Mouse (Mus musculus): Measurements from ENCODE around the gene Lmo7.
A peak's percentile ranks its signal among the peaks of the same experiment; 100 is the strongest.

The Lmo7 gene

GRCm38 (mm10) chr14:101780016-101780415, 50.3 kb downstream of the Lmo7 start:
- no peak for DNase-seq (ENCODE audit: extremely low spot score)

- DNase-seq (ENCODE audit: extremely low spot score), result no peak
Measured at GRCm38 (mm10) chr14:101781219-101781618, 51.5 kb downstream of the Lmo7 start.

DNA sequence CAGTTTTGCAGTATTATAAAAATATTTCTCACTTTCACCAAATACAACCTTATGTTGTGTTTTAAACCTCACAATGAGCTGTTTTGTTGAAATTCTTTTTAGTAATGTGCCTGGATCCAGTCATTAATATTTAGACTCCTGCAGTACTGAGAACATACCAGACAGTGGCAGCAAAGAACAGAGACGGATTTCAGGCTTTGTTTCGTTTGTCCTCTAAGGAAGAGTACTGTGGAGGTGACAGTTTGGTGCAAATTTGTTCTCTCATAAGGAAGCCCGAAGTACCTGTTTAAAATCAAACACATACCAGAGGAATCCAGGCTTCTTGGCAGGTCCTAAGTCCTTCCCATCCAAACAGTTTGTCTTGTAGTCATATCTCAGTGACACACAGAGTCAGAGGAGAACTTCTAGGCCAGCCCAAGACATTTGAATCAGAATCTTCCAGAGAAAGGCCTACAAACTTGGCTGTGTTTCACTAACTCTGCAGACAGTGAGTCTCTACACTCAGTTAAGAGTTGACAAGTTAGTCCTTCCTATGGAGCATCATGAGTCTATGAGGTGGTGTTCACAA, 52.3 kb downstream of the Lmo7 start:
- DNase-seq (ENCODE audit: extremely low spot score), result peak; percentile 23

DNA sequence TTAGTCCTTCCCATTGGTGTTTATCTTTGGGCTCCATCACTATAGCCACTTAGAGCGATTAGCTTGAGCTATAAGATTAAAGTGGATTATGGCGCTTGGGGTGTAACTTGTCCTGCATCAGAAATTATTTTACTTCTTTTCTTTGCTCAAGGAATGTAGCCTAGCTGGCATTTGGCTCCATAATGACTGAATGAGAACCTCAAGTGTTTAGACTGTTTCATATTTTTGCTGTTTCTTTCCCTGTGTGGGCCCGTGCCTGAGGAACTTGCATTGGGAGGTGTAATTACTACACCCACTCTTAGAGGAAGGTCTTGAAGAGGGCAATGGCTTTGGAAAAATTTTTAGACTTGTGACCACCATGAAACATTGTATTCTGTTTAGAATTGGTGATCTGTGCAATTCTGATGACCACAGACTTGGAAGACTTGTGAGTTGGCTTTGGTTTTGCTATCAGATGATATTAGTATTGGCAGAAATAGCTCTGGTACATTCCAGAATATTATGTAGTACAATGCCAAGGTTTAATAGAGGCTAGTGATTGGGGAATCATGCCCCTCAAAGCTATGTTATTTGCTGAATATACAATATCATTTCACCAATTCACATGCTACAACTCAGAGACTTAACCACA, 54.7 kb downstream of the Lmo7 start:
- no peak for DNase-seq (ENCODE audit: extremely low spot score)

DNA sequence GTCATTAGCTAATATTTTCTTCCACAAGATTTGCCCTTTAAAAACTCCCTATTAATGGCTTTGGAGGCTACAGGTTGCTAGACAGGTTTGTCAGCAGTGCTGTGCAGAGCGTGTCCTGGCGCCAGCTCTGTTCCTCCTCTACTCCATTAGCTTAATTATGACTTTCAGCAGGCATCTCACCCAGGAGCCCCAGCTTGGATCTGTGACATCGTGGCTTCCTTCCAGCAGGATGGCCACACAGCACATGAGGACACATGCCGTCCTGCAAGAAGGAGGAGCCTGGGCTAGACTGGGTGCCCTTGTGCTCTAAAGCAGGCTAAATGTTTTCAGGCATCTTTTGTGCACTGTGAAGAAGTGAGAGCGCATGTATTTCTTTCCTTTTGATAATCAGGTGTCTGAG, 58.1 kb downstream of the Lmo7 start:
- DNase-seq (ENCODE audit: extremely low spot score), result no peak

DNA sequence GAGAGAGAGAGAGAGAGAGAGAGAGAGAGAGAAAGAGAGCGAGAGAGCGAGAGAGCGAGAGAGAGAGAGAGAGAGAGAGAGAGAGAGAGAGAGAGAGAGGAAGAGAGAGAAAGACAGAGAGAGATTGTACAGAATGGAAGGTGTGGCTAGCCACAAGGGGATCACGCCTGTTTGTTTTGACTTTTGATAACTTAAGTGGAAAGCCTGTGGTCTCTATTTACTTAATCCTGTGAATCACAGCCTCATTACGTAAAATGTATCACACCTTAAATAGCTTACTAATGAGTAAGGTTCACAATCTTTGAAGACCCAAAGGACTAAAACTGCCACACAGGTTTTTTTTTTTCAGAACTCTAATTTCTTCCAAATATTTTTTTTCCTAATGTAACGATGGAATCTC, 58.7 kb downstream of the Lmo7 start:
- no peak for DNase-seq (ENCODE audit: extremely low spot score)

DNA sequence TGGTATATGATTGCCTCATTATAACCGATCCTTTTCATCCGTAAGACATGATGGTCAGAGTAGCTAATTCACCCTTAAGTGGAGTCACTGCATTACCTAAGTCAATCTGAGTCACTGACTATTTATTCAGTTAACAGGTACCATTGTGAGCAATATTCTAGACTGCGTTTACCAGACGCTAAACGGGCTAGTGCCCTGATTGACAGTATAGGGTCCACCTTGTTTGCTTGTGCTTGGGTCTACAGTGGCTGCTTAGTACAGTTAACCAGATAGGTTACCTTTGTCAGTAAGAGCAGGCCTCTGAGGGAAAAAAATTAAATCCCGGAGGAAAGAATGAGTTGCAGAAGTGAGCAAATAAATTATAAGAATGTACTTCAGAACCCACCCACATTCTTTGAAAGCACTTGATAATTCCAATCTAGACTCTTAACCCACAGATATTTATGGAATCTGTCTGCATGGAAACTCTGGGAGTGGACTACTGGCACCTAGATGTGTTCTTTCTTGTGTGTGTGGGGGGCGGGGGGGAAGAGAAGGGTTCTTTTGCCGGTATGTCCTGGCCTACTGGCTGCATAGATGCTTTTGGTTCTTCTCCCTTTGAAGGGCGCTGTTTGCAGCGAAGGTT, 64.9 kb downstream of the Lmo7 start:
- no peak for DNase-seq (ENCODE audit: extremely low spot score)

DNA sequence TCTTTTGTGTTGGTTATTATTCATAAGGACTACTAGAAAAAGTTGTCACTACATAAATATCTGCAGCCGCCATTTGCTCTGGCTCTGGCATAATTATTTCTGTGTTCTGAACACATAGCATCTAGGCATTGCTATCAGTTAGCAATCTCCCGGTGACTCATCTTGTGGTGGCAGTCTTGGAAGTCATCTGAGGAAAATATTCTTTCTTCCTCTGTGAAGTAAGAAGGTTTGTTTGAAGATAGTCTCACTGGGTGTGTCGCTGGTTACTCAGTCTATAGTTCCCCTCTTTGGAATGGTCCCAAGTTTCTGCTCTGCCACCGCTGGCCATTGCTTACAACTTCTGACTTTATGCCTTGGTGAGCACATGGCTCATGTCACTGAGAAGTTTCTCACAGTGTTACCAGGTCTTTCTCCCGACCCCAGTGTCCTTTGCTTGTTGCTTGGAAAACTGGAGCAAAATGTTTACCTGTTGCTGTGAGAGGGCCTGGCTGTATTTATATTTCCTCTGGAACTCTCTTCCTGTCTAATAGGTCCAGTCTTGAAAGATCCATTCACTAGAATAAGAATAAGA, 68.3 kb downstream of the Lmo7 start:
- no peak for DNase-seq (ENCODE audit: extremely low spot score)

DNA sequence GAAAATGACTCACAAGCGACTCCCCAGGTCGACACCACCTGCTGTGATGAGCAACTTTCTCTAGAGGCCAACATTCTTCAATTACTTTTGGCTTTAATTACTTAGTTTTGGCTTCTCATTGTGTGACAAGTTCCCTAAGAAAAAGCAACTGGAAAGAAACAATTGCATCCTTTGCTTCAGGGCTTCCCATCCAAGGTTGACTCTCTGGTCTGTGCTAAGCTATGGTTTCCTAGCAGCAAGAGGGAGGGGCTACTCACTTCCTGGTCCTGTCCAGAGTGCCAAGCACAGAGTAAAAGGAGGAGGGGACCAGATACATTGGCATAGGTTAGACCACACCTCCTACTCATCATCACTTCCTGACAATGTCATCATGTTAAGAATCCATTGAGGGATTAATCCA, 69.0 kb downstream of the Lmo7 start:
- no peak for DNase-seq (ENCODE audit: extremely low spot score)

DNA sequence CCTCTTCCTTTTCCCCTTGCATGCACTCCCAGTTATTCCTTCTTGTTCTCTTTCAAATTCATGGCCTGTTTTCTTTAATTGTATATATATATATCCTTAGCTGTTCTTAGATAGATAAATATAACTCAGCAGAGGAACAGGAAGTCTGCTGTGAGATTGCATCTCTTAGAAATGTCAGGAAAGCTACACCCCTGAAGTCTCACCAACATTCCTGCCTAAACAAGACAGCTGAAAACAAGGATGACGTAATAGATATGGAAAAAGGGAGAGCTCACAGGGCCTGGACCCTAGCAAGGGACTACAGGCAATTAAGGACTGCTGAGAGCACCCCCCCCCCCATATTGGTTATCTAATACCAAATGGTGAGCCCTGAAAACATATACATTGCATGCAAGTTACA, 71.9 kb downstream of the Lmo7 start:
- DNase-seq (ENCODE audit: extremely low spot score), result no peak

GRCm38 (mm10) chr14:101804119-101804518, 74.4 kb downstream of the Lmo7 start:
- no peak for DNase-seq (ENCODE audit: extremely low spot score)

GRCm38 (mm10) chr14:101804562-101805327, 75.0 kb downstream of the Lmo7 start:
- no peak for DNase-seq (ENCODE audit: extremely low spot score)

GRCm38 (mm10) chr14:101805328-101805697, 75.6 kb downstream of the Lmo7 start:
- no peak for DNase-seq (ENCODE audit: extremely low spot score)

DNA sequence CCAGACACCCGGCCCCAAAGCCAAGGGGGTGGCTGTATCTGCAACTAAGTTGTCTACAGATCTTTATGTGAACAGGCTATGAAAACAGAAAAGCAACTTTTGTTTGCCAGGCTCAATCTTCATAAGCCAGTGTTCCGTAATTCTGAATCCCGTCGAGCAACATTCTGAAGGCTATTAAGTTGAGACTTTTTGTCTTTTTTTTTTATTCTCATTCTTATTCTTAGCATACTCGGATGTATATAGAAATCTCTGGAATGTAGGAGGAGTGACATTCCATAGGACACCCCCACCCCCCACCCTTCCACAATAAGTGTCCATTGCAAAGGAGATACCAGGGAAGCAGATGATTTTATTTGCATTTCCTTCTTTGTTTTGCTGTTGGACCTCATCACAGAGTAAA, 76.3 kb downstream of the Lmo7 start:
- DNase-seq (ENCODE audit: extremely low spot score), result no peak

GRCm38 (mm10) chr14:101806607-101807006, 76.8 kb downstream of the Lmo7 start:
- DNase-seq (ENCODE audit: extremely low spot score), result no peak

- no peak for DNase-seq (ENCODE audit: extremely low spot score)
Measured at GRCm38 (mm10) chr14:101816450-101816849, 86.7 kb downstream of the Lmo7 start.

DNA sequence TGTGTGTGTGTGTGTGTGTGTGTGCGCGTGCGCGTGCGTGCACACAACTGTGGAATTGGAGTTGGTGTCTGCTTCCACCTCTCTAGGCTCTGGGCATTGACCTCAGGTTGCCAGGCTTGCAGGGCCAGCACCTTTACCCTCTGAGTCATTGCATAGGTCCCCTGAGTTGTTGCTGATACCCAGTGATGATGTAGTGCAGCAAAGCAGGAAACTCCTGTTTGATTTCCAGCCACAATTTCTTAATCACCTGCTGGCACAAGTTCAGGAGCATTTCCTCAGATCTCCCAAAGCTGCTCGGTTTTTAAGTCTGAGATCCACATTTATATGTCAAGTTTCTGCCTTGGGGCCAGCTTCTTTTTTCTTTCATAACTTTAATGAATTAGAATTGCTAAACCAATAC, 92.6 kb downstream of the Lmo7 start:
- DNase-seq (ENCODE audit: extremely low spot score), result no peak

DNA sequence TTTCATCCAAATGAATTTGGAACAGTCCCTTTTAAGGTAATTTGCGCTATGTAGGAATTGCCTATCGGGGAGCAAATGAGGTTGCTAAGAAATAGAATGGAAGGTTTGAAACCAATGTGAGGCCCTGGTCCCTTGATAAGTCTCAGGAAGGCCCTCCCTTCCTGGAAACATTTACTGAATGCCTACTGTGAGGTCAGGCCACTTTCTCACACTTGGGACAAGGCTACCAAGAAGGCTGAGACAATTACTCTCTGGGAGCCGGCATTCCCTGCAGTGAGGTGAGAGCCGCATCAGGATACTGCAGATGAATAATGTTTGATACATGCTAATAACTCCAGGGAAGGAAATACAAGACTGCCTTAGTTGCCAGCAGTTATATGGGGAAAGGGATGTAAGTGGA, 93.1 kb downstream of the Lmo7 start:
- DNase-seq (ENCODE audit: extremely low spot score), result no peak

GRCm38 (mm10) chr14:101829676-101830075, 99.9 kb downstream of the Lmo7 start:
- no peak for DNase-seq (ENCODE audit: extremely low spot score)

GRCm38 (mm10) chr14:101830116-101830515, 100.4 kb downstream of the Lmo7 start:
- no peak for DNase-seq (ENCODE audit: extremely low spot score)

DNA sequence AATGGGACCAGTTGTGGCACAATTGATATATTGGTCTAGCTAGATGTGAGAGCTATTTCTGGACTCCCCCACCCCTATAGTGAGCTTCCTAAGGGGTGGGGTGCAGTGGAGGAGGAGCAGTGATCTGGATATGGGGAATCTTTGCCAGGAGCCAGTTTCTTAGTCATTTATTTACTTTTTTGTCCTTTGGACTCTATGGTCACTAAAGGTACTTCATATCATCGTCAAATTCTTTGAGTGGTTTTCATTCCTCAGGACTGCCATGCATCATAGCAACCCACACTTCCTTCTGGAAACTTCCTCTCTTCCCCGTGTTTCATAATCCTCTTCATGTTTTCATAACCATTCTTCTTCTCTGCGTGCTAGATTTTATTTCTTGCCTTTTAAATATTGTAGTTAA, 104.4 kb downstream of the Lmo7 start:
- no peak for DNase-seq (ENCODE audit: extremely low spot score)

GRCm38 (mm10) chr14:101836401-101836800, 106.6 kb downstream of the Lmo7 start:
- DNase-seq (ENCODE audit: extremely low spot score), result no peak

- DNase-seq (ENCODE audit: extremely low spot score), result no peak
Measured at GRCm38 (mm10) chr14:101837176-101837575, 107.4 kb downstream of the Lmo7 start.

Measured in embryo, embryonic 9.5 days (tissue).